19 mouse cellular contexts compared by ENCODE assay signal in the genomic region with DNA sequence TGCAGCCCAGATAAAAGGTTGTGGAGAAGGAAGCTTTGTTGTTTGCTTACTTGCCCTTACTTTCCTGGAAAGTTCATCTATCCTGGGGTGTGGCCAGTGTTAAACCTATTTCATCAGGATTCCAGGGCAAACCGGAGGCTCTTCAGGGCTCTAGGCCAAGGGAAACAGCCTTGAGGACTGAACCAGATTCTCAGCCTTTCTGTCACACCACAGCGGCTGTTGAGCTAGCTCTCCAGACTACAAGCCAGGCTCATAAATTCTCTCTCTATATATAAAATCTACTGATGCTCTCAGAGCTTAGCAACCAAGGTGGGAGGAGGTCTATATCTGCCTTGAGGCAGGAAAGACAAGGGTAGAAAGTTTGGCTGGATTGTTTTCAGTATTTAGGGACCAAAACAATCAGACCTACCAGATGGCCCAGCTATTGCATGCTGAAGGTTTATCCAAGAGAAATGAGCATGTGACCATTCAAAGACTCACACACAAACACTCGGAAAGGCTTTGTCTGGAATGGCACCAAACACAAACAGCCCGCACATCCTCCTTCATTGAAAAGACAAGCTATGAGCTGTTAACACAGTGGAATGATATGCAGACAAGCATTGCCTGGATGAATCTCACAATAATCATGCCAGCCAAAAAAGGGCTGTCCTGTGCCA. TPM values are rescaled to one million over a fixed set of nuclear protein-coding genes. Genes with fewer than 3 reads are reported as not detected.
A peak's percentile ranks its signal among the peaks of the same experiment; 100 is the strongest.
DNase-seq lines count a peak whose midpoint lies in the region; ATAC-seq and TF ChIP-seq lines count a peak whose summit lies in the region.
"Had no signal": no experiment of that assay in that cellular context is flagged by ENCODE, and none has a peak within 500 bp of the region (broad histone marks: within the 10 kb centered on the region; RNA-seq: fewer than 3 reads in every experiment).

No protein-coding gene starts in this region.

- no peak for TF ChIP-seq CTCF in forebrain, postnatal 0 days (IDR thresholded peaks at IDR 0.05; ENCODE audit: low read depth)
- TF ChIP-seq CTCF in left cerebral cortex, adult 2 months (IDR thresholded peaks at IDR 0.05), result no peak

- no peak overlapping the region for H3K9ac ChIP-seq in forebrain, postnatal 0 days
- no peak overlapping the region for H3K9ac ChIP-seq in forebrain, embryonic 13.5 days
- no peak overlapping the region for H3K9ac ChIP-seq in midbrain, embryonic 14.5 days (replicated peaks; ENCODE audit: low read length)
- H3K9ac ChIP-seq: embryonic facial prominence, embryonic 12.5 days; heart, embryonic 15.5 days; hindbrain, embryonic 13.5 days had no signal

- H3K27me3 ChIP-seq in forebrain, postnatal 0 days (ENCODE audit: insufficient read depth, low read length), result no peaks in the 10 kb centered on the region
- no peaks in the 10 kb centered on the region for H3K27me3 ChIP-seq in forebrain, embryonic 13.5 days
- H3K27me3 ChIP-seq in midbrain, embryonic 14.5 days (ENCODE audit: control insufficient read depth, insufficient read depth, low read length), result no peaks in the 10 kb centered on the region
- H3K27me3 ChIP-seq: embryonic facial prominence, embryonic 12.5 days; heart, embryonic 15.5 days; hindbrain, embryonic 13.5 days had no signal

- no peaks in the 10 kb centered on the region for H3K9me3 ChIP-seq in forebrain, postnatal 0 days (ENCODE audit: low read length)
- H3K9me3 ChIP-seq in forebrain, embryonic 13.5 days (replicated peaks), result 0 out of 2 replicates have a peak, but pooled peaks cover 4% of the 10 kb centered on the region
- H3K9me3 ChIP-seq in midbrain, embryonic 14.5 days (ENCODE audit: control insufficient read depth, low read length), result no peaks in the 10 kb centered on the region
- H3K9me3 ChIP-seq: embryonic facial prominence, embryonic 12.5 days; heart, embryonic 15.5 days had no signal

- 62% methylated on average over 4 of the region's 4 CpGs for WGBS in forebrain, postnatal 0 days
- 85% methylated on average over 4 of the region's 4 CpGs for WGBS in forebrain, embryonic 13.5 days
- 90% methylated on average over 4 of the region's 4 CpGs for WGBS in midbrain, embryonic 14.5 days

- H3K27ac ChIP-seq in forebrain, postnatal 0 days (ENCODE audit: low read depth, low read length), result no peak overlapping the region
- H3K27ac ChIP-seq in forebrain, embryonic 13.5 days, result no peak overlapping the region
- H3K27ac ChIP-seq in left cerebral cortex, adult 2 months, result peak overlapping the region; percentile 41; the same call in 1 of the 2 replicates
- H3K27ac ChIP-seq in midbrain, embryonic 14.5 days (replicated peaks; ENCODE audit: low read depth, low read length), result no peak overlapping the region
- H3K27ac ChIP-seq: embryonic facial prominence, embryonic 12.5 days; heart, adult 2 months; heart, embryonic 15.5 days; hindbrain, embryonic 13.5 days; hindbrain, postnatal 0 days had no signal

- intact Hi-C loops in left cerebral cortex, adult 2 months (cut with DNase I), result no loop called here

- peak; percentile 73 for ATAC-seq in forebrain, postnatal 0 days
- no peak for ATAC-seq in forebrain, embryonic 13.5 days
- ATAC-seq in midbrain, embryonic 14.5 days (ENCODE audit: low FRiP score, low TSS enrichment), result no peak
- ATAC-seq: forebrain, embryonic 16.5 days; hindbrain, postnatal 0 days had no signal

- no peak overlapping the region for H3K4me3 ChIP-seq in forebrain, postnatal 0 days (ENCODE audit: low read depth, low read length)
- no peak overlapping the region for H3K4me3 ChIP-seq in forebrain, embryonic 13.5 days
- H3K4me3 ChIP-seq in left cerebral cortex, adult 2 months, result no peak overlapping the region
- no peak overlapping the region for H3K4me3 ChIP-seq in midbrain, embryonic 14.5 days (replicated peaks; ENCODE audit: low read depth, low read length)
- H3K4me3 ChIP-seq: embryonic facial prominence, embryonic 12.5 days; heart, adult 2 months; heart, embryonic 15.5 days; hindbrain, embryonic 13.5 days had no signal

- H3K4me1 ChIP-seq in forebrain, postnatal 0 days (ENCODE audit: insufficient read depth), result no peaks in the 10 kb centered on the region
- peaks cover 4% of the 10 kb centered on the region; the same call in 1 of the 2 replicates for H3K4me1 ChIP-seq in forebrain, embryonic 13.5 days
- H3K4me1 ChIP-seq in midbrain, embryonic 14.5 days (ENCODE audit: control insufficient read depth, insufficient read depth, low read length), result no peaks in the 10 kb centered on the region
- H3K4me1 ChIP-seq: embryonic facial prominence, embryonic 12.5 days; hindbrain, embryonic 13.5 days had no signal

- H3K36me3 ChIP-seq in forebrain, postnatal 0 days (ENCODE audit: insufficient read depth), result no peaks in the 10 kb centered on the region
- H3K36me3 ChIP-seq in forebrain, embryonic 13.5 days (ENCODE audit: poor library complexity, severe bottlenecking), result no peaks in the 10 kb centered on the region
- H3K36me3 ChIP-seq in midbrain, embryonic 14.5 days (ENCODE audit: control insufficient read depth, insufficient read depth, low read length), result no peaks in the 10 kb centered on the region
- H3K36me3 ChIP-seq: embryonic facial prominence, embryonic 12.5 days; heart, embryonic 15.5 days; hindbrain, embryonic 13.5 days had no signal

- no peak overlapping the region for H3K4me2 ChIP-seq in forebrain, postnatal 0 days (ENCODE audit: low read depth)
- H3K4me2 ChIP-seq in forebrain, embryonic 13.5 days, result no peak overlapping the region
- no peak overlapping the region for H3K4me2 ChIP-seq in midbrain, embryonic 14.5 days (ENCODE audit: low read length)
- H3K4me2 ChIP-seq: embryonic facial prominence, embryonic 12.5 days; heart, embryonic 11.5 days; heart, embryonic 15.5 days; hindbrain, embryonic 13.5 days had no signal

- DNase-seq in forebrain, postnatal 0 days, result peak; percentile 35
- DNase-seq in left cerebral cortex, adult 2 months (ENCODE audit: extremely low spot score in 1 of 2, low spot score in 2 of 2), result no peak
- DNase-seq in left cerebral cortex, adult 18-20 months (ENCODE audit: low spot score in 2 of 2), result no peak
- DNase-seq in 3T3-L1 (ENCODE audit: low read depth, low spot score), result peak; percentile 55
- DNase-seq in telencephalon, adult 2 months (ENCODE audit: low read depth, low spot score), result peak; percentile 73
- no peak for DNase-seq in midbrain, embryonic 14.5 days
- DNase-seq: adrenal gland, postnatal 14 days; cerebellum, adult 8-10 months; cerebellum, postnatal 14 days; gastrocnemius, postnatal 14 days; heart, adult 2 months; heart, postnatal 14 days had no signal

RNA-seq across cellular contexts. Expression of a gene that starts 24.9 kb away (rescaled TPM):
- 3.6 and 5.1 TPM in 2 replicates for total RNA-seq in forebrain, postnatal 0 days (2014; rRNA removed)
- polyA plus RNA-seq in forebrain, postnatal 0 days (2015; fragmentation: Nextera tagmentation; extraction: Ambion mirVana), result 5.0 and 6.2 TPM in 2 replicates
- 37.2 and 42.5 TPM in 2 replicates for polyA plus RNA-seq in forebrain, embryonic 13.5 days (2015; fragmentation: Nextera tagmentation; extraction: Ambion mirVana)
- 1 to 10 TPM; 1.2 to 1.3 TPM for total RNA-seq in left cerebral cortex, adult 2 months (2021)
- total RNA-seq in left cerebral cortex, adult 18-20 months (2021), result 1 to 10 TPM; 1.4 to 1.6 TPM
- polyA plus RNA-seq in midbrain, embryonic 14.5 days (2014; fragmentation: Nextera tagmentation; extraction: Ambion mirVana), result 3.3 and 10.5 TPM in 2 replicates

Comparison
In these comparisons a context has a peak if more than half of its experiments do, and no peak if none do; other contexts are left out.
1. DNase-seq: peak in forebrain, postnatal 0 days (single experiment), 3T3-L1 (single experiment) and telencephalon, adult 2 months (single experiment); none in left cerebral cortex, adult 2 months (0 of 2), left cerebral cortex, adult 18-20 months (0 of 2) and midbrain, embryonic 14.5 days (single experiment).